Mouse (Mus musculus) bone marrow macrophage, adult 2 months (primary cell): ENCODE measurements at regions not wholly inside any gene's neighbourhood (a gene's known extent, or its start where the extent isn't known, plus 50 kb on each side); places are given as distances from the start of the nearest gene placed in this dataset.

Experiments used
- H3K27ac ChIP-seq: 2 replicates; pipeline ENCODE4 v1.5.1; 2012; ENCODE audit warnings: low read depth, low read length; ENCODE audit not compliant: insufficient read depth
- H3K4me1 ChIP-seq: 2 replicates; pipeline ENCODE4 v1.6.1; 2012; ENCODE audit warnings: low read length; ENCODE audit not compliant: control insufficient read depth, insufficient read depth
- H3K4me3 ChIP-seq: 2 replicates; pipeline ENCODE4 v1.5.1; 2012; ENCODE audit warnings: mild to moderate bottlenecking, low read length, moderate library complexity; ENCODE audit not compliant: insufficient read depth
- CTCF ChIP-seq: IDR thresholded peaks from 2 replicates; pipeline ENCODE4 v1.5.1; 2012; ENCODE audit warnings: low read depth, mild to moderate bottlenecking, low read length, moderate library complexity
- POLR2A ChIP-seq: IDR thresholded peaks from 2 replicates; pipeline ENCODE4 v1.6.1; 2012; ENCODE audit warnings: mild to moderate bottlenecking, low read depth, low read length, borderline replicate concordance

- Histone ChIP-seq H3K27ac (no peak overlapping the region), H3K4me3 (no peak overlapping the region), H3K4me1 (peaks cover 5% of the 10 kb centered on the region)
- TF ChIP-seq POLR2A (no peak), CTCF (no peak)
Measured at GRCm38 (mm10) chr16:74500687-74501086, 89.1 kb upstream of the Robo2 start.

DNA sequence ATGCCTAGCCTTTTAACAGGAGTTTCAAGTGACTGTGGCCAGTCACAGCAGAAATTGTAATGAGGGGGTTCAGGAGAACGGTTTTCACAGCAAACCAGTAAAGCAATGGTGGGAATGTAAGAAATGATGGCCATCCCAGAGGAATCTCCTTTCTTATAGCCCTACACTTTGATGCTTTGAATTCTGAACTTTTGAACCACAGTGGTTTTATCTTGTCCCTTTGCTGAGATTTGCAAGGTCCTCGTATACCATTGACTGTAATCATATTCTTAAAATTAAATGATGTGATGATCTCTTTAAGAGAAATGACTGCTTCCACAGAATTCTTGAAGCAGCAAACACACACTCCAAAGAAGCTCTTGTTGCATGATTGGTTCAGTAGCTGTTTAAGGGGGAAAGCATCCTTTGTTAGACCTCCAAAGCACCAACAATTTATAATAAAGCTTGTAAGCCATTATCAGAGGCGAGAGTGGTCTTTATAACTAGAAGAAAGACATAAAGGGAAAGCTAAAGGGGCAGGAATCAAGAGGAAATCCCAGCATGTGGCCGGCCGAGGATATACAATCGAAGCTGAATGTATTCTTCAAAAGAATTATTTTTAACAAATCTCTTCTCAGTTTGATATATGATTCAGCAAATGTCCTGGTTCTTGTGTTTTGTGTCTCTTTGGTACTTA lies 56.3 kb upstream of the Robo2 start:
- H3K4me3 ChIP-seq: no peak overlapping the region
- no peak overlapping the region for H3K27ac ChIP-seq
- no peak for TF ChIP-seq POLR2A
- no peak for TF ChIP-seq CTCF
- no peaks in the 10 kb centered on the region for H3K4me1 ChIP-seq

DNA sequence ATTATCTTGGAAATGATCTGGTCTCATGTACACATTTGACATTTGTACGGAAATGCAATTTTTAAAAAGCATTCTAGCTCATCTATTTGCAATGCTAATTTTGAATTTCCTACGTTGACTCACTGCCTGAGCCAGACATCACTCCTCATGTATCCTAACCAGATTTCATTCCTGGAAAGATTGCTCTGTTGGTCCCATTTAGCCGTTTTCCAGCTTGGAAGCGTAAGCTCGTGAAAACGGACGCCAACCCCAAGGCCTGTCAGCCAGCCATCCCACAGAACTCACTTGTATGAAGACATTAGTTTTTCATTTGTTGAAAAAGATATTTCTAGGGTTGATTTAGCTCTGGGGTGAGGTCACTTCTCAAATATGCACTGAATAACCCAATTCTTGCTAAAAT lies 55.5 kb upstream of the Robo2 start:
- TF ChIP-seq CTCF (no peak), POLR2A (no peak)
- no peaks in the 10 kb centered on the region for H3K4me1 ChIP-seq
- no peak overlapping the region for H3K27ac ChIP-seq
- H3K4me3 ChIP-seq: no peak overlapping the region

DNA sequence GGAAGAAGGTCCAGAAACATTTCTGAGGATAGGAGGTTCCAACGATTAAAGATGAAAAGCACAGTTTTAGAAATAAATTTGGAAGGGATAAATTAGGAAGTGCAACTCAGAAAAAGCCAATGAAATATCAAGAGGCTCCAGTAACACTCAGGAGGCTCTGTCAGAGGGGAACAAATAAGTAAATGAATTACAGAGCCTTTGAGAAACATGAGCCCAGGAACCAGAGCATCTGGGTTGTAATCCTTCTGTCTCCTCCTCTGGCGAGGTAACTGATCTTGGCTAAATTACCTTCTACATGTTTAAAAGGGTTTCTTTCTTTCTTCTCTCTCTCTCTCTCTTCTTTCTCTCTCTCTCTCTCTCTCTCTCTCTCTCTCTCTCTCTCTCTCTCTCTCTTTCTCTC lies 53.2 kb upstream of the Robo2 start:
- TF ChIP-seq POLR2A (no peak), CTCF (no peak)
- Histone ChIP-seq H3K27ac (no peak overlapping the region), H3K4me1 (no peaks in the 10 kb centered on the region), H3K4me3 (no peak overlapping the region)

DNA sequence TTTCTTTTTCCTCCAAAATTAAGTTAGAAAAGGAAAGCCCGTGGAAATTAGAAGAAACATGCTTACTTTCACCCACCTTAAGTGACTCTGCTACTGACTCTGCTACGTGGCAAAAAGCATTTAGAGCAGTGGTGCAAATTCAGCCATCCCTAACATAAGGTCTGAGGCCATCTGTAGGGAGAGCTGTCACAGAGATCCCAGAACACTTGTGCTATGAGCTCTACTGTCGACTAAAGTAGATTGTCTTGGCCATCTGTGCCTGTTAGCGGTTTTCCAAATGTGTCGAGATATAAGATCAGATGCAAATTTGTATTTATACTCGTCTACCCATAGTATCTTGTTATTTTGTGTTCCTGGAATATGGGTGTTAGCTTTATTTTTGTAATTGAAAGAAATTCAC lies 52.7 kb upstream of the Robo2 start:
- no peak overlapping the region for H3K4me3 ChIP-seq
- TF ChIP-seq CTCF: no peak
- TF ChIP-seq POLR2A: no peak
- H3K27ac ChIP-seq: no peak overlapping the region
- no peaks in the 10 kb centered on the region for H3K4me1 ChIP-seq

DNA sequence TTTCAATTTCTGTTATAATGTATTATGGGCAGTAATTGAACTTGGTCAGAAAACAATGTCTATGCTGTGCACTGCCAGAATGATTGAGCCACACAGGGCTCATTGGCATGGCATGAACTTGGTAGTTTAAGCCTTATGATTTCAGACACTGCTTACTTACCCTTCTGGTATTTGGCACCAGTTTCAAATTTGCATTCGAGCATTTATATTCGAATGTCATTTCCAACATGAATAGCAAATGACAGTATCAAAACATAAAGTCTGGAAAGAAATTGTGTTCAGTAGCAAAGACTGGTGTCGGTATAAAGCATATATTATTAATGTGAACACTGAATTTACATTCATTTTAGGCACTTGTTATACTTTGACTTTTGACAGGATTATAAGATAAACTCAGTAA lies 50.8 kb upstream of the Robo2 start:
- H3K4me1 ChIP-seq: no peaks in the 10 kb centered on the region
- H3K27ac ChIP-seq: no peak overlapping the region

More for the DNA sequence above, 50.8 kb upstream of the Robo2 start:
- no peak overlapping the region for H3K4me3 ChIP-seq
- TF ChIP-seq CTCF (no peak), POLR2A (no peak)
